Mouse (Mus musculus): Measurements from ENCODE around the gene Naxd. TPM values are rescaled to one million over a fixed set of nuclear protein-coding genes. Genes with fewer than 3 reads are reported as not detected.
"Not testable (repeated sequence)": the region's sequence is repeated elsewhere in the genome, so short reads cannot be mapped to it uniquely, and the experiment has no call there.

Naxd gene
- total and polyA plus RNA-seq, 2 experiments from 2014 or later: 115 to 125 TPM

- TF ChIP-seq CTCF (IDR thresholded peaks at IDR 0.05; ENCODE audit: low read depth): no peak
- no peak overlapping the region for H3K9ac ChIP-seq (replicated peaks; ENCODE audit: low read length)
- H3K36me3 ChIP-seq (ENCODE audit: insufficient read depth, low read length): no peaks in the 10 kb centered on the region
- ATAC-seq: no peak
- DNase-seq (ENCODE audit: low spot score): no peak
- H3K27ac ChIP-seq: no peak overlapping the region
- H3K4me1 ChIP-seq (ENCODE audit: insufficient read depth, low read length): no peaks in the 10 kb centered on the region
- H3K4me2 ChIP-seq (ENCODE audit: low read depth, low read length): no peak overlapping the region
- H3K9me3 ChIP-seq (ENCODE audit: low read length): no peaks in the 10 kb centered on the region
- WGBS: 94% methylated on average over 2 of the region's 2 CpGs
- H3K4me3 ChIP-seq (ENCODE audit: low read length): no peak overlapping the region
- H3K27me3 ChIP-seq (ENCODE audit: insufficient read depth, low read length): no peaks in the 10 kb centered on the region
These were observed 33.8 kb upstream of the Naxd start for GRCm38 (mm10) chr8:11463541-11463888.

- no peaks in the 10 kb centered on the region for H3K4me1 ChIP-seq (ENCODE audit: insufficient read depth, low read length)
- WGBS: 88% methylated on average over 12 of the region's 12 CpGs
These were observed 33.2 kb upstream of the Naxd start for GRCm38 (mm10) chr8:11463889-11464706.

DNA sequence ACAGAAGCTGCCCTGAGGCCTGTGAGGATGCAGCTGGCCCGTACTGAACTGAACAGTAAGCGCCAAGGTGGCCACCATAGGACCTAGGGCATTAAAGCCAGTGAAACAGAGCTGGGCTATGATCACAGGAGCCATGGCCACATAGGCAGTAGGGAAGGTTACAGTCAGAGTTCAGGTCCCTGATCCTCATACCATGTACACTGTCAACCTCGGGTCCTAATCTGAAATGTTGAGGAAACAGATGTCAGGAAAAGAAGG, 32.7 kb upstream of the Naxd start:
- Histone ChIP-seq H3K9ac (replicated peaks; ENCODE audit: low read length) (no peak overlapping the region), H3K9me3 (ENCODE audit: low read length) (no peaks in the 10 kb centered on the region), H3K4me3 (ENCODE audit: low read length) (no peak overlapping the region), H3K27me3 (ENCODE audit: insufficient read depth, low read length) (no peaks in the 10 kb centered on the region), H3K4me1 (ENCODE audit: insufficient read depth, low read length) (no peaks in the 10 kb centered on the region), H3K36me3 (ENCODE audit: insufficient read depth, low read length) (no peaks in the 10 kb centered on the region), H3K4me2 (ENCODE audit: low read depth, low read length) (no peak overlapping the region), H3K27ac (no peak overlapping the region)
- WGBS: 88% methylated on average over 3 of the region's 3 CpGs
- no peak for TF ChIP-seq CTCF (IDR thresholded peaks at IDR 0.05; ENCODE audit: low read depth)
- ATAC-seq (no peak), DNase-seq (ENCODE audit: low spot score) (no peak)

More at GRCm38 (mm10) chr8:11463889-11464706, 33.2 kb upstream of the Naxd start:
- Histone ChIP-seq H3K36me3 (ENCODE audit: insufficient read depth, low read length) (no peaks in the 10 kb centered on the region), H3K9me3 (ENCODE audit: low read length) (no peaks in the 10 kb centered on the region), H3K4me3 (ENCODE audit: low read length) (no peak overlapping the region), H3K9ac (replicated peaks; ENCODE audit: low read length) (no peak overlapping the region), H3K27ac (no peak overlapping the region), H3K27me3 (ENCODE audit: insufficient read depth, low read length) (no peaks in the 10 kb centered on the region), H3K4me2 (ENCODE audit: low read depth, low read length) (no peak overlapping the region)
- no peak for DNase-seq (ENCODE audit: low spot score)
- TF ChIP-seq CTCF (IDR thresholded peaks at IDR 0.05; ENCODE audit: low read depth): no peak
- ATAC-seq: no peak

- Histone ChIP-seq H3K36me3 (ENCODE audit: insufficient read depth, low read length) (no peaks in the 10 kb centered on the region), H3K4me1 (ENCODE audit: insufficient read depth, low read length) (no peaks in the 10 kb centered on the region), H3K27ac (no peak overlapping the region), H3K9me3 (ENCODE audit: low read length) (no peaks in the 10 kb centered on the region), H3K9ac (replicated peaks; ENCODE audit: low read length) (no peak overlapping the region), H3K27me3 (ENCODE audit: insufficient read depth, low read length) (no peaks in the 10 kb centered on the region), H3K4me2 (ENCODE audit: low read depth, low read length) (no peak overlapping the region), H3K4me3 (ENCODE audit: low read length) (no peak overlapping the region)
- 92% methylated on average over 4 of the region's 4 CpGs for WGBS
- ATAC-seq (no peak), DNase-seq (ENCODE audit: low spot score) (no peak)
- no peak for TF ChIP-seq CTCF (IDR thresholded peaks at IDR 0.05; ENCODE audit: low read depth)
These were observed 31.7 kb upstream of the Naxd start for GRCm38 (mm10) chr8:11465619-11466018.

GRCm38 (mm10) chr8:11466528-11466927, 30.8 kb upstream of the Naxd start:
- not testable (repeated sequence) for DNase-seq (ENCODE audit: low spot score); H3K9ac ChIP-seq (replicated peaks; ENCODE audit: low read length); ATAC-seq; H3K4me1 ChIP-seq (ENCODE audit: insufficient read depth, low read length); H3K9me3 ChIP-seq (ENCODE audit: low read length); H3K27ac ChIP-seq; H3K27me3 ChIP-seq (ENCODE audit: insufficient read depth, low read length); H3K4me3 ChIP-seq (ENCODE audit: low read length); H3K4me2 ChIP-seq (ENCODE audit: low read depth, low read length); H3K36me3 ChIP-seq (ENCODE audit: insufficient read depth, low read length)
- 65% methylated on average over 4 of the region's 5 CpGs for WGBS

DNA sequence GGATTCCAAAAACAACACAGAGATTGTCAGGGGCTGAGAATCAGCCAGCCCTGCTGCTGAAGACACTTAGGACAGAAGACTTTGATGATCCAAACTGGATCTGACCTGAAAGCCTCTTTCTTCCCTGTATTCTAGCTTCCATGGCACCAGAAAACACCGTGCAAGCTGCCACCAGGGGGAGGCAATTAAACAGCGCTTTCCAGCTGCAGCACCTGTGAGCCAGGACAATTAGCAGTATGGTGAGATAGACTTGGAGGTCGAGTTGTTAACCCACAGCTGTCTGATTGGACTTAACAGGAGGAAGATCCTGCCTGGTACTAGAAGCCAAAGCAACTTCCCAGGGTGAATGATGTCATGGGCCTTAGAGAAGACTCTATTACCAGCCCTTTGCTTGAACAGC, 28.2 kb upstream of the Naxd start:
- ATAC-seq: 0 out of 2 replicates have a peak, but pooled peaks have one; percentile 50
- no peaks in the 10 kb centered on the region for H3K36me3 ChIP-seq (ENCODE audit: insufficient read depth, low read length)
- no peaks in the 10 kb centered on the region for H3K27me3 ChIP-seq (ENCODE audit: insufficient read depth, low read length)

GRCm38 (mm10) chr8:11470694-11471093, 26.6 kb upstream of the Naxd start:
- whole genome bisulfite sequencing: 68% methylated on average over 7 of the region's 7 CpGs
- no peak for DNase-seq (ENCODE audit: low spot score)

More for the DNA sequence above, 28.2 kb upstream of the Naxd start:
- Histone ChIP-seq H3K4me2 (ENCODE audit: low read depth, low read length) (no peak overlapping the region), H3K27ac (no peak overlapping the region), H3K9me3 (ENCODE audit: low read length) (no peaks in the 10 kb centered on the region), H3K9ac (replicated peaks; ENCODE audit: low read length) (no peak overlapping the region), H3K4me1 (ENCODE audit: insufficient read depth, low read length) (no peaks in the 10 kb centered on the region), H3K4me3 (ENCODE audit: low read length) (no peak overlapping the region)
- peak; percentile 60 for DNase-seq (ENCODE audit: low spot score)
- 11% methylated on average over 3 of the region's 3 CpGs for WGBS
- TF ChIP-seq CTCF (IDR thresholded peaks at IDR 0.05; ENCODE audit: low read depth): peak; percentile 73

More at GRCm38 (mm10) chr8:11470694-11471093, 26.6 kb upstream of the Naxd start:
- Histone ChIP-seq H3K9me3 (ENCODE audit: low read length) (no peaks in the 10 kb centered on the region), H3K4me2 (ENCODE audit: low read depth, low read length) (no peak overlapping the region), H3K9ac (replicated peaks; ENCODE audit: low read length) (no peak overlapping the region), H3K36me3 (ENCODE audit: insufficient read depth, low read length) (no peaks in the 10 kb centered on the region), H3K27me3 (ENCODE audit: insufficient read depth, low read length) (peaks cover 7% of the 10 kb centered on the region; the same call in 1 of the 2 replicates), H3K4me3 (ENCODE audit: low read length) (no peak overlapping the region), H3K27ac (no peak overlapping the region), H3K4me1 (ENCODE audit: insufficient read depth, low read length) (no peaks in the 10 kb centered on the region)
- ATAC-seq: no peak
- no peak for TF ChIP-seq CTCF (IDR thresholded peaks at IDR 0.05; ENCODE audit: low read depth)

Data from hindbrain, postnatal 0 days (tissue).